16 mouse cellular contexts compared by ENCODE assay signal in the genomic region with DNA sequence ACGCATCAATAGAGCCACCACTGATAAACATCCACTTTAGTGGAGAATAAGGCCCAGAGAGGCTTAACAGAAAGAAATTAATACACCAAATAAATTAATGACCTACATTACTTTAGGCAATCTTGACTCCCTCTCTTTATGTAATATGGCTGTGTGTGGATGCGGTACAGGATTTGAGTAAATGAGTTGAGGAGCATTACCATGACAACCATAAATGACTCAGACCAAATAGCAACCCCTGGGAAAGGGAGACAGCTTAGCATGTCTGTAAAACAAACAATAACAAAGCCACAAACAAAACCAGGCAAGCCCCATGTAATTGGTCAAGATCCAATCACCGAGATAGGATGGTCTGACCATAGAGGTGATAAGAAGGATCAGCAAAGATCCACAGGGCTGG.
"Had no signal": no experiment of that assay in that cellular context is flagged by ENCODE, and none has a peak within 500 bp of the region (broad histone marks: within the 10 kb centered on the region; RNA-seq: fewer than 3 reads in every experiment).

No protein-coding gene starts in this region.

- H3K9ac ChIP-seq: limb, embryonic 15.5 days; liver, embryonic 13.5 days; liver, postnatal 0 days; lung, embryonic 15.5 days; neural tube, embryonic 12.5 days had no signal

- H3K27ac ChIP-seq: limb, embryonic 15.5 days; liver, embryonic 13.5 days; lung, embryonic 15.5 days; macrophage; neural tube, embryonic 12.5 days had no signal

- H3K4me1 ChIP-seq: limb, embryonic 15.5 days; liver, embryonic 13.5 days; lung, embryonic 15.5 days; megakaryocyte, embryonic 14.5 days; neural tube, embryonic 12.5 days had no signal

- H3K4me3 ChIP-seq: limb, embryonic 15.5 days; liver, embryonic 13.5 days; lung, embryonic 15.5 days; megakaryocyte, embryonic 14.5 days; myocyte; neural tube, embryonic 12.5 days had no signal

- ATAC-seq: liver, postnatal 0 days had no signal

- H3K9me3 ChIP-seq: limb, embryonic 15.5 days; lung, embryonic 15.5 days; neural tube, embryonic 12.5 days had no signal

- H3K27me3 ChIP-seq: limb, embryonic 15.5 days; liver, embryonic 13.5 days; lung, embryonic 15.5 days; megakaryocyte, embryonic 14.5 days; neural tube, embryonic 12.5 days had no signal

- H3K36me3 ChIP-seq: limb, embryonic 15.5 days; liver, embryonic 13.5 days; lung, embryonic 15.5 days; neural tube, embryonic 12.5 days had no signal

- H3K4me2 ChIP-seq: limb, embryonic 15.5 days; liver, embryonic 13.5 days; lung, embryonic 15.5 days; neural tube, embryonic 12.5 days had no signal

- DNase-seq: kidney, adult 18-20 months; kidney, postnatal 10 days; layer of hippocampus, adult 9-11 months; layer of hippocampus, postnatal 36 days; liver, embryonic 13.5 days; liver, postnatal 0 days; lung, postnatal 14 days; right cerebral cortex, adult 18-20 months; right cerebral cortex, postnatal 25 days; thymus, postnatal 4 days had no signal
